Mouse (Mus musculus) intestine, embryonic 15.5 days (tissue): ENCODE results near the gene Nlrp1a. TPM values are rescaled to one million over a fixed set of nuclear protein-coding genes. Genes with fewer than 3 reads are reported as not detected.

Source experiments
- polyA plus RNA-seq: library from polyadenylated mRNA; unstranded; fragments of >200 nt; fragmentation: Nextera tagmentation; extraction: Ambion mirVana; gene quantifications from 2 replicates; pipeline ENCODE4 v1.2.1, GENCODE M21; 2015

The Nlrp1a gene
- polyA plus RNA-seq, 1 experiment from 2014 or later: 0.14 TPM

Other genes starting within 250 kb of the Nlrp1a start
- 100 and 104 TPM in 2 replicates for gene Nup88, start 174.7 kb downstream of the Nlrp1a start, polyA plus RNA-seq
- gene Rpain, start 174.5 kb downstream of the Nlrp1a start, polyA plus RNA-seq: 63.3 and 66.7 TPM in 2 replicates
- gene C1qbp, start 161.7 kb downstream of the Nlrp1a start, polyA plus RNA-seq: 360 and 393 TPM in 2 replicates
- gene Dhx33, start 140.3 kb downstream of the Nlrp1a start, polyA plus RNA-seq: 15.0 and 16.0 TPM in 2 replicates
- 34.3 and 35.5 TPM in 2 replicates for gene Mis12, start 125.1 kb downstream of the Nlrp1a start, polyA plus RNA-seq
- gene Derl2, start 124.9 kb downstream of the Nlrp1a start, polyA plus RNA-seq: 63.4 and 71.8 TPM in 2 replicates
- gene 6330403K07Rik, start 111.2 kb downstream of the Nlrp1a start, polyA plus RNA-seq: 67.9 and 76.7 TPM in 2 replicates
- 0.10 and 0.21 TPM in 2 replicates for gene Nlrp1b, start 86.0 kb upstream of the Nlrp1a start, polyA plus RNA-seq